Mouse (Mus musculus) stomach, embryonic 16.5 days (tissue): Measurements from ENCODE around the gene Zfp523. TPM values are rescaled to one million over a fixed set of nuclear protein-coding genes. Genes with fewer than 3 reads are reported as not detected.
A peak's percentile ranks its signal among the peaks of the same experiment; 100 is the strongest.

ENCODE experiments used
- ATAC-seq: fragments of 200-750 bp; cut with Nextera tagmentation; 2 replicates; pipeline ENCODE4 v1.8.0; 2017; ENCODE audit warnings: moderate number of reproducible peaks, moderate TSS enrichment; ENCODE audit not compliant: insufficient read depth, low FRiP score
- H3K27ac ChIP-seq: fragments of 300-500 bp; sonication (generic); 2 replicates; pipeline ENCODE4 v1.5.1; 2014; ENCODE audit warnings: low read length
- H3K27me3 ChIP-seq: fragments of 300-500 bp; sonication (generic); 2 replicates; pipeline ENCODE4 v1.6.1; 2014; ENCODE audit warnings: low read length, control low read depth, mixed read lengths; ENCODE audit not compliant: control insufficient read depth, insufficient read depth
- H3K36me3 ChIP-seq: fragments of 300-500 bp; sonication (generic); 2 replicates; pipeline ENCODE4 v1.6.1; 2014; ENCODE audit warnings: low read length; ENCODE audit not compliant: control insufficient read depth, insufficient read depth
- H3K4me1 ChIP-seq: fragments of 300-500 bp; sonication (generic); 2 replicates; pipeline ENCODE4 v1.6.1; 2014; ENCODE audit warnings: low read length, control low read depth, mixed read lengths; ENCODE audit not compliant: control insufficient read depth, insufficient read depth
- H3K4me2 ChIP-seq: fragments of 300-500 bp; sonication (generic); 2 replicates; pipeline ENCODE4 v1.6.1; 2014; ENCODE audit warnings: low read depth, low read length, mixed read lengths
- H3K4me3 ChIP-seq: fragments of 300-500 bp; sonication (generic); replicated peaks from 2 replicates; pipeline ENCODE4 v1.5.1; 2014; ENCODE audit warnings: mild to moderate bottlenecking, low read length
- H3K9ac ChIP-seq: fragments of 300-500 bp; sonication (generic); 2 replicates; pipeline ENCODE4 v1.6.1; 2014; ENCODE audit warnings: low read length
- H3K9me3 ChIP-seq: fragments of 300-500 bp; sonication (generic); replicated peaks from 2 replicates; pipeline ENCODE4 v1.6.1; 2016; ENCODE audit warnings: low read length, control low read depth; ENCODE audit not compliant: control insufficient read depth
- WGBS: fragments of 180-500 bp; shearing (Covaris S2); extraction: QIAGEN DNeasy Blood & Tissue Kit; methylation state at CpG from one replicate; pipeline ENCODE4 v1.1.7; 2014; 5-methylcytosine and 5-hydroxymethylcytosine counted together
- polyA plus RNA-seq: library from polyadenylated mRNA; unstranded; fragments of >200 nt; fragmentation: Nextera tagmentation; extraction: Ambion mirVana; gene quantifications from 2 replicates; pipeline ENCODE4 v1.2.1, GENCODE M21; 2015

Gene Zfp523
- polyA plus RNA-seq, 1 experiment from 2014 or later, result 27.5 TPM

- 42% methylated on average over 13 of the region's 13 CpGs for WGBS
- Histone ChIP-seq H3K27ac (no peak overlapping the region), H3K4me2 (peak overlapping the region; percentile 100; the same call in 1 of the 2 replicates), H3K36me3 (no peaks in the 10 kb centered on the region), H3K27me3 (peaks cover 26% of the 10 kb centered on the region), H3K9ac (no peak overlapping the region), H3K4me3 (no peak overlapping the region), H3K4me1 (peaks cover 27% of the 10 kb centered on the region), H3K9me3 (no peaks in the 10 kb centered on the region)
- no peak for ATAC-seq
These were observed 36.3 kb upstream of the Zfp523 start for GRCm38 (mm10) chr17:28140431-28141204.

GRCm38 (mm10) chr17:28141205-28141650 lies 35.7 kb upstream of the Zfp523 start:
- no peak overlapping the region for H3K27ac ChIP-seq
- H3K4me1 ChIP-seq, result peaks cover 27% of the 10 kb centered on the region
- peak overlapping the region; percentile 100 for H3K4me2 ChIP-seq
- no peaks in the 10 kb centered on the region for H3K9me3 ChIP-seq
- 6% methylated on average over 15 of the region's 15 CpGs for WGBS
- H3K36me3 ChIP-seq, result no peaks in the 10 kb centered on the region
- no peak for ATAC-seq
- H3K27me3 ChIP-seq, result peaks cover 26% of the 10 kb centered on the region
- H3K9ac ChIP-seq, result peak overlapping the region; percentile 78; the same call in 1 of the 2 replicates
- H3K4me3 ChIP-seq, result peak overlapping the region; percentile 63

- Histone ChIP-seq H3K4me1 (peaks cover 27% of the 10 kb centered on the region), H3K36me3 (no peaks in the 10 kb centered on the region), H3K27ac (no peak within 1 kb of the TSS), H3K4me2 (peak within 1 kb of the TSS; percentile 100), H3K9ac (peak within 1 kb of the TSS; percentile 78), H3K4me3 (peak within 1 kb of the TSS; percentile 63), H3K27me3 (peaks cover 26% of the 10 kb centered on the region), H3K9me3 (no peaks in the 10 kb centered on the region)
- peak; percentile 42; the same call in 1 of the 2 replicates for ATAC-seq
- 1% methylated on average over 69 of the region's 97 CpGs for WGBS
These were observed 34.9 kb upstream of the Zfp523 start, which contains the start of gene Scube3 for GRCm38 (mm10) chr17:28141771-28142699. Gene Scube3 (plus strand): TSS chr17:28142141.

GRCm38 (mm10) chr17:28142700-28143610 lies 34.0 kb upstream of the Zfp523 start:
- peak overlapping the region; percentile 100 for H3K4me2 ChIP-seq
- peak overlapping the region; percentile 78 for H3K9ac ChIP-seq
- 3% methylated on average over 33 of the region's 33 CpGs for WGBS
- peaks cover 26% of the 10 kb centered on the region for H3K27me3 ChIP-seq
- H3K27ac ChIP-seq, result no peak overlapping the region
- H3K4me1 ChIP-seq, result peaks cover 27% of the 10 kb centered on the region
- ATAC-seq, result peak; percentile 9; the same call in 1 of the 2 replicates
- no peaks in the 10 kb centered on the region for H3K36me3 ChIP-seq
- H3K4me3 ChIP-seq, result peak overlapping the region; percentile 63
- H3K9me3 ChIP-seq, result no peaks in the 10 kb centered on the region

GRCm38 (mm10) chr17:28143751-28144150 lies 33.2 kb upstream of the Zfp523 start:
- Histone ChIP-seq H3K9ac (no peak overlapping the region; the same call in 1 of the 2 replicates), H3K27ac (no peak overlapping the region), H3K4me3 (no peak overlapping the region), H3K4me2 (peak overlapping the region; percentile 100), H3K9me3 (no peaks in the 10 kb centered on the region), H3K36me3 (no peaks in the 10 kb centered on the region), H3K4me1 (peaks cover 27% of the 10 kb centered on the region), H3K27me3 (peaks cover 26% of the 10 kb centered on the region)
- 10% methylated on average over 9 of the region's 9 CpGs for WGBS
- no peak for ATAC-seq

GRCm38 (mm10) chr17:28144241-28144640 lies 32.7 kb upstream of the Zfp523 start:
- Histone ChIP-seq H3K36me3 (no peaks in the 10 kb centered on the region), H3K4me3 (no peak overlapping the region), H3K9ac (no peak overlapping the region; the same call in 1 of the 2 replicates), H3K27me3 (peaks cover 26% of the 10 kb centered on the region), H3K27ac (no peak overlapping the region), H3K4me2 (peak overlapping the region; percentile 100), H3K4me1 (peaks cover 27% of the 10 kb centered on the region), H3K9me3 (no peaks in the 10 kb centered on the region)
- ATAC-seq, result no peak
- 28% methylated on average over 6 of the region's 6 CpGs for WGBS

GRCm38 (mm10) chr17:28148288-28148687 lies 28.6 kb upstream of the Zfp523 start:
- H3K27ac ChIP-seq, result no peak overlapping the region
- H3K4me3 ChIP-seq, result no peak overlapping the region
- H3K36me3 ChIP-seq, result no peaks in the 10 kb centered on the region
- no peak overlapping the region for H3K9ac ChIP-seq
- 68% methylated on average over 3 of the region's 3 CpGs for whole genome bisulfite sequencing
- H3K4me1 ChIP-seq, result peaks cover 7% of the 10 kb centered on the region
- H3K9me3 ChIP-seq, result no peaks in the 10 kb centered on the region
- peaks cover 11% of the 10 kb centered on the region; the same call in 1 of the 2 replicates for H3K27me3 ChIP-seq
- H3K4me2 ChIP-seq, result no peak overlapping the region
- no peak for ATAC-seq

- no peak overlapping the region for H3K4me2 ChIP-seq
- no peak overlapping the region for H3K27ac ChIP-seq
- no peak overlapping the region for H3K4me3 ChIP-seq
- H3K4me1 ChIP-seq, result no peaks in the 10 kb centered on the region
- H3K9me3 ChIP-seq, result no peaks in the 10 kb centered on the region
- peaks cover 3% of the 10 kb centered on the region; the same call in 1 of the 2 replicates for H3K27me3 ChIP-seq
- ATAC-seq, result no peak
- H3K9ac ChIP-seq, result no peak overlapping the region
- 74% methylated on average over 8 of the region's 8 CpGs for WGBS
- no peaks in the 10 kb centered on the region for H3K36me3 ChIP-seq
These were observed 27.2 kb upstream of the Zfp523 start for GRCm38 (mm10) chr17:28149734-28150133.
